Mouse (Mus musculus): ENCODE data around the gene Map3k11.

- TF ChIP-seq GATA1 (IDR thresholded peaks at IDR 0.05; ENCODE audit: low read length) = no peak
- no peak for TF ChIP-seq TAL1 (IDR thresholded peaks at IDR 0.05; ENCODE audit: low read length)
Observed at GRCm38 (mm10) chr19:5710068-5710467, 21.5 kb downstream of the Map3k11 start.

Measured in erythroblast, embryonic 14.5 days (primary cell).